Mouse (Mus musculus): ENCODE measurements around the gene I0C0044D17Rik. TPM values are rescaled to one million over a fixed set of nuclear protein-coding genes. Genes with fewer than 3 reads are reported as not detected.

The I0C0044D17Rik gene
- polyA plus RNA-seq, 1 experiment from 2014 or later: not detected

DNA sequence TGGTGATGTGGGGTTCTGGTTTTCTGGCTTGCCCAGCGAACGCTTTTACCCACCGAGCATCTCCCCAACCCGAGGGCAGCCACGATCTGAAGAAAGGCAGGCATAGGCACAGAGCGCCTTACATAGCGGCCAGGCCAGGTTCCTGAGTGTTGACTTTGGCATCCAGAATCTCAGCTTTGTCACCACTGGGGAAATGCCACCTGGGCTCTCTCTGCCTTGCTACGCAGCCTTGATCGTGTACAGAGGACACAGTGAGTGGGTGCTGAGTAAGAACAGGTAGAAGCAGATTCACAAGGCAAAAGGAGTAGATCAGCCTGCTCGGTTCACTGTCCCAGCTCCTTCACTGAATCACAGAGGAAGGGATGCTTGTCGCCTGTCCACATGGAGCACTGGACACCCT lies 21.9 kb downstream of the I0C0044D17Rik start:
- TF ChIP-seq CTCF (IDR thresholded peaks at IDR 0.05) (no peak), EP300 (IDR thresholded peaks at IDR 0.05) (no peak)
- ATAC-seq: peak; percentile 55
- Histone ChIP-seq H3K4me2 (replicated peaks; ENCODE audit: low read depth, low read length) (no peak overlapping the region), H3K9me3 (ENCODE audit: low read length) (no peaks in the 10 kb centered on the region), H3K4me3 (ENCODE audit: low read depth, low read length) (no peak overlapping the region), H3K4me1 (ENCODE audit: insufficient read depth, low read depth, low read length) (peaks cover 8% of the 10 kb centered on the region; the same call in 1 of the 2 replicates), H3K27ac (ENCODE audit: low read length) (no peak overlapping the region), H3K9ac (replicated peaks; ENCODE audit: low read depth) (no peak overlapping the region), H3K27me3 (replicated peaks; ENCODE audit: insufficient read depth, low read length) (no peaks in the 10 kb centered on the region), H3K36me3 (ENCODE audit: insufficient read depth, low read length) (no peaks in the 10 kb centered on the region)
- 61% methylated on average over 11 of the region's 11 CpGs for WGBS
- peak; percentile 62 for DNase-seq (ENCODE audit: low spot score)

DNA sequence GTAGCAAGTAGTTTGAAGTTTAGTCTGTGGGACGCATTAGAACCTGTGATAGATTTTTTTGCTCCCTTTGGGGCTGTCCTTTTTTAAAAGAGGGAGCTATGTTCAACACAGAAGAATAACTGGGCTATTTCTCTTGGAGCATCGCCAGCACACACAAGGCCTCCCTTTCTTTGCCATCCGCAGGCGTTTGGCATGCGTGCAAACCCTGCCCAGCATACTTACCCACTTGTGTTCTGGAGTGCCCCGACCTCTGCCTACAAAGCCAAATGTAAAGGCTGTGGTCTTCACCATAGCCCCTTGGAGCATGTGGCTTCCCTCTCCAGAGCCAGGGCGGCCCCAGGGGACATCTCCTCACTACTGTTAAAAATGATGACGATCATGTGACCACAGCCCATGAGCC lies 22.8 kb downstream of the I0C0044D17Rik start:
- Histone ChIP-seq H3K9ac (replicated peaks; ENCODE audit: low read depth) (no peak overlapping the region), H3K36me3 (ENCODE audit: insufficient read depth, low read length) (no peaks in the 10 kb centered on the region), H3K4me1 (ENCODE audit: insufficient read depth, low read depth, low read length) (peaks cover 5% of the 10 kb centered on the region; the same call in 1 of the 2 replicates), H3K27me3 (replicated peaks; ENCODE audit: insufficient read depth, low read length) (no peaks in the 10 kb centered on the region), H3K27ac (ENCODE audit: low read length) (no peak overlapping the region), H3K4me3 (ENCODE audit: low read depth, low read length) (no peak overlapping the region), H3K4me2 (replicated peaks; ENCODE audit: low read depth, low read length) (no peak overlapping the region), H3K9me3 (ENCODE audit: low read length) (no peaks in the 10 kb centered on the region)
- DNase-seq (ENCODE audit: low spot score): peak; percentile 32
- WGBS: 52% methylated on average over 8 of the region's 8 CpGs
- TF ChIP-seq EP300 (IDR thresholded peaks at IDR 0.05) (no peak), CTCF (IDR thresholded peaks at IDR 0.05) (no peak)
- no peak for ATAC-seq

DNA sequence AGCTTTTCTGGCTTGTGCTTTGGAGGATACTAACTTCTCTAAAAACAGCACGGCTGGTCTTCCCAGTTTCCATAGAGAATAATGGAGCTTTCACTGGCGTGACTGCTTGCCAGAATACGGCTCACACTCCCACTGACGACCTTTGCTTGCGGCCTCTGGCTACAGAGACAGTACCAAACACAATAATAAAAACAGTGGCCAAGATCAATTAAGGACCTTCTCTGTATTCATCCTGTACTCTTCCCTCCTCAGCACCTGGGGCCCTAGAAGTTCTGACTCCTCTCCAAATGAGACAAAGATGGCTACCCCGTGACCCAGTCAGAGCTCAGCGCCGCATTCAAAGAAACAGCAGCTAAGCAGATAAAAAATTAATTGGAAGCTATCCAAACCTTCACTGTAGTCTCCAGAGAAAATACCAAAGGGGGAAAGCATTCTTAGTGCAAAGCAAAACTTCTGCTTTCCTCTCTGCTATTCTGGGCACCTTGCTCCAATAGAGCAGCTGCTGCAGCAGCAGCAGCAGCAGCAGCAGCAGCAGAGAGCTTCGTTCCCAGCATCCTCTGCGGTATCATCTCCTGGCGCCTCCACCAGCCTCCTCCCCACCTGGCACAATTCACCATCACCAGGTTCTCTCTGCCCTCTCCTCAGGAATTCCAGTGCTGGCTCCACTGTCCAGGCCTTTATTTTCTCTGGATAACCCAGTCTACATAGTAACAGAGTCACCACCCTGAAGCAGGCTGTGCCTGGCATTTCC lies 26.9 kb downstream of the I0C0044D17Rik start:
- DNase-seq (ENCODE audit: low spot score): peak; percentile 48

DNA sequence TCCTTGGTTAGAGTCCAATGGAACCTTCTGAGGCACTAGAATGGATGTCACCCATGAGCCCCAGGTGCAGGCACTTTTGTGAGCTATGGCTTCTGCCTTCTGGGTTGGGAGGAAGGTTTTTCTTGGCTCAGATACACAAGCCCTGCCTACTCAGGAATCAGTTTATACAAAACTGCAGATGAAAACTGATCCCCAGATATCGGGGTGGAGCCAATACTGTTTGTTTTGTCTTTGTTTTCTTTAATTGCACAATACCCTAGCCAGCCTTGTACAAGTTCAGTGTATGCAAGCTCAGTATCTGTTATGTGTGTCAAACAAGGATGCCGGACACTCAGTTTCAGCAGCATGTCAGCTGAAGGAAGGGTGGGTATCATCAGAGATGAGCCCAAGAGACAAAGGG lies 28.4 kb downstream of the I0C0044D17Rik start:
- ATAC-seq (no peak), DNase-seq (ENCODE audit: low spot score) (peak; percentile 18)
- Histone ChIP-seq H3K27ac (ENCODE audit: low read length) (no peak overlapping the region), H3K36me3 (ENCODE audit: insufficient read depth, low read length) (no peaks in the 10 kb centered on the region), H3K4me2 (replicated peaks; ENCODE audit: low read depth, low read length) (no peak overlapping the region), H3K9ac (replicated peaks; ENCODE audit: low read depth) (no peak overlapping the region), H3K9me3 (ENCODE audit: low read length) (no peaks in the 10 kb centered on the region), H3K27me3 (replicated peaks; ENCODE audit: insufficient read depth, low read length) (no peaks in the 10 kb centered on the region), H3K4me3 (ENCODE audit: low read depth, low read length) (no peak overlapping the region), H3K4me1 (ENCODE audit: insufficient read depth, low read depth, low read length) (no peaks in the 10 kb centered on the region)
- TF ChIP-seq CTCF (IDR thresholded peaks at IDR 0.05): no peak
- no peak for TF ChIP-seq EP300 (IDR thresholded peaks at IDR 0.05)
- WGBS: 44% methylated on average over 2 of the region's 2 CpGs

More for the DNA sequence above, 26.9 kb downstream of the I0C0044D17Rik start:
- Histone ChIP-seq H3K27me3 (replicated peaks; ENCODE audit: insufficient read depth, low read length) (no peaks in the 10 kb centered on the region), H3K9ac (replicated peaks; ENCODE audit: low read depth) (no peak overlapping the region), H3K4me1 (ENCODE audit: insufficient read depth, low read depth, low read length) (no peaks in the 10 kb centered on the region), H3K4me2 (replicated peaks; ENCODE audit: low read depth, low read length) (peak overlapping the region; percentile 17; the same call in 1 of the 2 replicates), H3K4me3 (ENCODE audit: low read depth, low read length) (no peak overlapping the region), H3K36me3 (ENCODE audit: insufficient read depth, low read length) (no peaks in the 10 kb centered on the region), H3K9me3 (ENCODE audit: low read length) (no peaks in the 10 kb centered on the region), H3K27ac (ENCODE audit: low read length) (peak overlapping the region; percentile 35)
- WGBS: 53% methylated on average over 11 of the region's 11 CpGs
- TF ChIP-seq EP300 (IDR thresholded peaks at IDR 0.05): no peak
- TF ChIP-seq CTCF (IDR thresholded peaks at IDR 0.05): no peak
- ATAC-seq: peak; percentile 43

DNA sequence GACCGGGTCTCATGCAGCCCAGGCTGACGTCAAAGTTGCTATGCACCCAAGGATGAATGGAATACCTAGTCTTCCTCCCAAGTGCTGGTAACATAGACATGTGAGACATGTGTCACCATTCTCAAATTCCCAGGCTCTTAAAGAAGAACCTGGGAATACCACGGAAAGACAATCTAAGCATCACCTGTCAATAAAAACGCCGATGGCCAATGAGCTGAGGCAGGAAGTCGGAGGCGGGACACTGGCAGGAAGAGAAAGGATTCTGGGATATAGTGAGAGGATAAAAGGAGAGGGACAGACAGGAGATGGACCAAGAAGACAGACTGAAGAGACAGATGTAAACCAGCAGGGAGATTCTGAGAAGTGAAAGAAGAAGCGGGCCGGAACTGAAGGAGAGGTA lies 30.2 kb downstream of the I0C0044D17Rik start:
- H3K27ac ChIP-seq (ENCODE audit: low read length): no peak overlapping the region
- H3K4me1 ChIP-seq (ENCODE audit: insufficient read depth, low read depth, low read length): peaks cover 3% of the 10 kb centered on the region; the same call in 1 of the 2 replicates
- H3K36me3 ChIP-seq (ENCODE audit: insufficient read depth, low read length): no peaks in the 10 kb centered on the region
- no peak overlapping the region for H3K4me2 ChIP-seq (replicated peaks; ENCODE audit: low read depth, low read length)
- no peaks in the 10 kb centered on the region for H3K27me3 ChIP-seq (replicated peaks; ENCODE audit: insufficient read depth, low read length)
- WGBS: 89% methylated on average over 9 of the region's 9 CpGs
- no peak for ATAC-seq
- no peak overlapping the region for H3K4me3 ChIP-seq (ENCODE audit: low read depth, low read length)
- DNase-seq (ENCODE audit: low spot score): no peak
- H3K9me3 ChIP-seq (ENCODE audit: low read length): no peaks in the 10 kb centered on the region
- H3K9ac ChIP-seq (replicated peaks; ENCODE audit: low read depth): no peak overlapping the region
- no peak for TF ChIP-seq EP300 (IDR thresholded peaks at IDR 0.05)
- TF ChIP-seq CTCF (IDR thresholded peaks at IDR 0.05): no peak

DNA sequence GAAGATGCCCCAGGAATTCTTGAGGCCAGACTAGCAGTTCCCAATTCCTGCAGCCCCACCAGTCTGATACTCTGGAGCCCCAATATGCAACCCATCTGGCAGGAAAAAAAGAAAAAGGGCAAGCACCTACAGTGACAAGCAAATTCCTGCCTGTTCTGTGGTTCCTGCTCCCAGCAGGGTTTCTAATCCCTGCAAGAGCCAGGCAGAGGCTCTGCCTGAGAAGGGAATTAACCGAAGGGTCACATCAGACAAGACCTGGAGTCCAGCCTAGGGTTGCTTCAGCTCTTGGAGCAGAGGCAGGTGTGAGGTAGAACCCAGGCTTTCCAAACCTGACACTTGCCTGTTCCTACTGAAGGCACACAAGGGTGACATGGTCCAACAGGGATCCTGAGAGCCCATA lies 32.9 kb downstream of the I0C0044D17Rik start:
- H3K9ac ChIP-seq (replicated peaks; ENCODE audit: low read depth): no peak overlapping the region
- no peak overlapping the region for H3K4me2 ChIP-seq (replicated peaks; ENCODE audit: low read depth, low read length)
- no peaks in the 10 kb centered on the region for H3K36me3 ChIP-seq (ENCODE audit: insufficient read depth, low read length)
- H3K4me3 ChIP-seq (ENCODE audit: low read depth, low read length): no peak overlapping the region
- H3K27me3 ChIP-seq (replicated peaks; ENCODE audit: insufficient read depth, low read length): no peaks in the 10 kb centered on the region
- H3K9me3 ChIP-seq (ENCODE audit: low read length): no peaks in the 10 kb centered on the region
- TF ChIP-seq CTCF (IDR thresholded peaks at IDR 0.05) (no peak), EP300 (IDR thresholded peaks at IDR 0.05) (no peak)
- WGBS: 64% methylated on average over 1 of the region's 1 CpGs
- peaks cover 3% of the 10 kb centered on the region; the same call in 1 of the 2 replicates for H3K4me1 ChIP-seq (ENCODE audit: insufficient read depth, low read depth, low read length)
- ATAC-seq (no peak), DNase-seq (ENCODE audit: low spot score) (no peak)
- H3K27ac ChIP-seq (ENCODE audit: low read length): no peak overlapping the region
